Mouse (Mus musculus) left cerebral cortex, adult 8-10 months (tissue): ENCODE data around the gene Trp53rka. TPM values are rescaled to one million over a fixed set of nuclear protein-coding genes. Genes with fewer than 3 reads are reported as not detected.
"Not testable (repeated sequence)": the region's sequence is repeated elsewhere in the genome, so short reads cannot be mapped to it uniquely, and the experiment has no call there.

Experiments
- DNase-seq, 2 experiments: peaks; one replicate each; pipeline ENCODE4 v3.0.0; 2022; ENCODE audit warnings: low spot score in 2 of 2
- total RNA-seq, 4 experiments: library from RNA; stranded (reverse); gene quantifications; 2 replicates each; pipeline ENCODE4 v1.2.4; 2022

The Trp53rka gene
- 10 to 100 TPM; 19.2 to 20.3 (median 20.0) TPM for total RNA-seq

- peak; percentile 72 to 75 for DNase-seq
Observed at GRCm38 (mm10) chr2:165492648-165493553, at the start of gene Trp53rka. Gene Trp53rka, minus strand, starts transcription at chr2:165493324.

- no peak for DNase-seq
Observed at GRCm38 (mm10) chr2:165540975-165541374, 47.9 kb upstream of the Trp53rka start.

- no peak for DNase-seq
Observed at GRCm38 (mm10) chr2:165533789-165534188, 40.7 kb upstream of the Trp53rka start.

GRCm38 (mm10) chr2:165529106-165529505 lies 36.0 kb upstream of the Trp53rka start:
- no peak for DNase-seq

- no peak for DNase-seq
Observed at GRCm38 (mm10) chr2:165525609-165526008, 32.5 kb upstream of the Trp53rka start.

DNA sequence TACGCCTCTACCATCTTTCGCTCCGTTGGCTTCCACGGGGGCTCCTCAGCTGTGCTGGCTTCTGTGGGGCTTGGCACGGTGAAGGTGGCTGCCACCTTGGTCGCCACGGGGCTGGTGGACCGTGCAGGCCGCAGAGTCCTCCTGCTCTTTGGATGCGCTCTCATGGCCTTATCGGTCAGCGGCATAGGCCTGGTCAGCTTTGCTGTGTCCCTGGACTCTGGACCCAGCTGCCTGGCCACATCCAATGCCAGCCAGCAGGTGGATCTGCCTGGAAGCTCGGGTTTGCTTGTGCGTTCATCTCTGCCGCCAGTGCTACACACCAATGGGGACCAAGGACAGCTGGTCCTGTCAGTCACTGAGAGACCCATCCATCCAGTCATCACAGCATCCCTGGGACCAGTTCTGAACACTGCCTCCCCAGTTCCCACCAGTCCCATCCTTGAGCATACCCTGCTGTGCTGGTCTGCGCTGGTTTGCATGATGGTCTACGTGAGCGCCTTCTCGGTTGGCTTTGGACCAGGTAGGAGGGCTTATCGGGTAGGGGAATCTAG lies 22.1 kb upstream of the Trp53rka start:
- no peak for DNase-seq

DNA sequence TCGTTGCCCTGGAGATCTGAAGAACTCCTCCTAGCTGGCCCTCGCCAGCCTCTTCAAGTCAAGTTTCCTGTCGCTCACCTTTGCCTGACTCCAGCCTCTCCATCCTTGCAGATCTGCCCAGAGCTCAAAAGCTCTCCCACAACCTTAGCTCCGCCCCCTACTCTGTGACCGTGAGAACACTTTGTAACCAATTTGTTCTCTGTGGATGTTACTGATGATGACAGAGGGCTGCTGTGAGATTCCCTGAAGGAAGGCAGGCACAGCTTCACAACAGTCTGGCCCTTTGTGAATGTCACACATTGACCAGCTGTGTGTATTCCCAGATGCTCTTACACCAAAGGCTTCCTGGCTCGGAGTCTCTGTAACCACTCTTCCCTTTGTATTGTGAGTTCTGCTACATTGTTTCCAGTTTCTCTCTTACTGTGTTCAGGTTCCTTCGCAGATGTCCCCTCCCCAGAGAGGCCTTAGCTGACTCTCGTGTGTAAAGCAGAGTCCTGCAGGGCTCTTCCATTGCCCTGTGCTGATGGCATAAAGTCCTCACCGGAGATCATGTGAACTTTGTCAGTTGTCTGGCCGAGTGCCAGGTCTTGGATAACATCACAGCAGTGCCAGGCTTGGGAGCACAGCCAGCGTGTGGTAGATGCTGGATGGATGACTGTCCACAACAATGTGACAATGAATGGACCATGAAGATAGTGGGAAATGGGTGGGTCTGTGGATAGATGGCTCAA lies 19.9 kb upstream of the Trp53rka start:
- no peak for DNase-seq

- DNase-seq, result no peak
Observed at GRCm38 (mm10) chr2:165512426-165512825, 19.3 kb upstream of the Trp53rka start.

DNA sequence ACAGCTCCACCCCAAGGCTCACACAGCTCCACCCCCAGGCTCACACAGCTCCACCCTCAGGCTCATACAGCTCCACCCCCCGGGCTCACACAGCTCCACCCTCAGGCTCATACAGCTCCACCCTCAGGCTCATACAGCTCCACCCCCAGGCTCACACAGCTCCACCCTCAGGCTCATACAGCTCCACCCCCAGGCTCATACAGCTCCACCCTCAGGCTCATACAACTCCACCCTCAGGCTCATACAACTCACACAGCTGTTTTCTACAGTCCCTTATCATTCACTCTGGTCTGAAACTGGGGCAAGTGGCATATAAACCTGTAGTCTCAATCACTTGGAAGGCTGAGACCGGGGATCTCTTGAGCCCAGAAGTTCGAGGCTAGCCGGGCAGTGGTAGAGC lies 18.4 kb upstream of the Trp53rka start:
- not testable (repeated sequence) for DNase-seq

GRCm38 (mm10) chr2:165510914-165511458 lies 17.9 kb upstream of the Trp53rka start:
- not testable (repeated sequence) for DNase-seq

DNA sequence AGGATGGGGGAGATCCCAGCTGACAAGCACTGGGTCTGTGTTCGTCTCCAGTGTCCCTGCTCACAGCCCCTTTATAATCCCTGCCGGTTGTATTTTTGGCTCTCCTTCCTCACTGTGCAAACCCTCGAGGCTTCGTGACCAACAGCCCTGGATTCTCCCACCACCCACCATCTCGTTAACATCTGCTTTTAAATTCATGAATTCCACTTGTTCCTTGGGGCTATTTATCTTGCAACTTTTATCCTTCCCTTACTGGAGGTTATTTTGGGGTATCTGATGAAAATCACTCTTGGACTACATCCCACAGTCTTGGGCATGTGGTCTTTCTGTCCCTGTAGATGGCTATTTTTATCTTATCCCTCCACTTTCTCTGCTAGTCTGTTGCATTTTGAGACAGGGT lies 17.3 kb upstream of the Trp53rka start:
- peak in 1 of 2 experiments; percentile 37 for DNase-seq

DNA sequence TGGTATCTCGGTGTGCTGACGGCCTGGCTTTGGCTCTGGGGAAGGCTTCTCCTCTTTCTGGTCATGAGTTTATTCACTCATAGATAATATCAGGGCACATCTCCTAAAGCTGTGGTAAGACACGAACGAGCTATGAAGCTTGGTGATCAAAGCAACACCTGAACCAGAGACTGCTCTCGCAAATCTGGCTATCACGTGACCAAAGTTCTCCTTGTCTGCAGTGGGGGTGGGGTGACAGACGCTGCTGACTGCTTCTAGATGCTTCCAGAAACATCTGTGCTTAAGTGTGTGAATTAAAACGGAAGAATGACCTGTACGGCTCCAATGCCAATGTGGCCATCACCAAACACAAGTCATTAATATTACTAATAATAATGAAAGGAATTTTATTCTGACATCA lies 16.6 kb upstream of the Trp53rka start:
- DNase-seq, result no peak

DNA sequence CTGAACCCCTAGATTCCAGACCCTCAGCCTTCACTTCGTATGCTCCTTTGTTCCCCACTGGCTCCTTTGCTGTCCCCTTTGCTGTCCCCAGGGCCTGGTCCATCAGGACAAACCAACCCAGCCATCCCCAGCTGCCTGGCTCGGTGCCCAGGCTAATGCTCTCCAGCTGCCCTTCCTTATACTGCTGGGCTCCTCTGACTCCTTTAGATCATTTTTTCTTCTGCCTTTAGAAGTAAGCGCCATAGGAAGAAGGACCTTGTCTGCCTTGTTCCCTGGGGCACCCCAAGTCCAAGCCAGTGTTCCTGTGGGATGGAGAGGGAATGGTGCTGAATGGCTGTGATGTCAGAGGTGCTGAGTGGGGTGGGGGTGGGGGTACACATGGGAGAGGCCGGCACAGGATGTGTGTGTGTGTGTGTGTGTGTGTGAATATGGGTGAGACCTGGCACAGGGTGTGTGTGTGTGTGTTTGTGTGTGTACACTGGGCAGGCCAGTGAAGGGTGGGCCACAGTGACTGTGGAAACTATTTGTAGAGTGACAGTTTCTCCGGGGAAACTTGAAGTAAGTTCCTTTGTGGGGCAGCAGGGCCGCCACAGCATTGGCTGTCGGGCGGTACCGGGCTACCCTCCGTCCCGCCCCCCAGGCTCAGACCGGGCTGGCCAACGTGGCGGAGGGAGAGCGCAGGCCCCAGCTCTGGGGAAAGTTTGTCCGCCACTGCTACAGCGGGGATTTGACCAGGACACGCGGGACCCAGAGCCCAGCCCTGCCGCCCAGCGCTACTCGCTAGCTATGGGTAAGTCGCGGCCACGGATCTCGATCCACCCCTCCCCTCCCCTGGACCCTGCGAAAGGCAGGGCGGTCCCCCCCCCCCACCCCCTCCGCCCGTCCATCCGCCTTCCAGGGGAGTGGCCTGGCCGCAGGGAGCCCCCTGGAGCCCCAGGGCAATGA lies 10.4 kb upstream of the Trp53rka start, which contains the start of gene Slc2a10:
Slc2a10 (plus strand) TSS at position 529 of the 945 bp plus-strand sequence.
- DNase-seq, result no peak

GRCm38 (mm10) chr2:165498816-165499215 lies 5.7 kb upstream of the Trp53rka start:
- DNase-seq, result no peak

GRCm38 (mm10) chr2:165497706-165498275 lies 4.7 kb upstream of the Trp53rka start:
- no peak for DNase-seq

DNA sequence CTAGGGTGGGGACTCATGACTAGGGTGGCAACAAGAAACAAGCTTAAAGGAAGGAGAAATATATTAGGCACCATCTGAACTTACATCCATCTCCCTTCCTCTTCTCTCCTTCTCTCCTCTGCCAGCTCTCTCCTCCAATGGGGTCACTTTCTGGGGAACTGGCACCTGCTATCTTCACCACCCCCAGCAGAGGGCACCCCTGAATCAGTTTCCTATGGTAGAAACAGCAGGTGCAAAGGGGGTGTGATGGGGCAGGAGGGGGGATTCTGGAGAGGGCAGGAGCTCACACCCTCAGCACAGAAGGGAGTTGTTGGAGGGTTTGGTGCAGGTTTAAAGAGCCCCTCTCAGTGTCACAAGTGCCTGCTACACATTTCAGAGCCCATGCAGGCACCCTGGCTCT lies 3.1 kb upstream of the Trp53rka start:
- peak in 1 of 2 experiments; percentile 53 for DNase-seq

GRCm38 (mm10) chr2:165494495-165494894 lies 1.4 kb upstream of the Trp53rka start:
- DNase-seq, result no peak

- DNase-seq, result peak; percentile 35 to 66
Observed at GRCm38 (mm10) chr2:165493587-165494210, 575 bp upstream of the Trp53rka start.

DNA sequence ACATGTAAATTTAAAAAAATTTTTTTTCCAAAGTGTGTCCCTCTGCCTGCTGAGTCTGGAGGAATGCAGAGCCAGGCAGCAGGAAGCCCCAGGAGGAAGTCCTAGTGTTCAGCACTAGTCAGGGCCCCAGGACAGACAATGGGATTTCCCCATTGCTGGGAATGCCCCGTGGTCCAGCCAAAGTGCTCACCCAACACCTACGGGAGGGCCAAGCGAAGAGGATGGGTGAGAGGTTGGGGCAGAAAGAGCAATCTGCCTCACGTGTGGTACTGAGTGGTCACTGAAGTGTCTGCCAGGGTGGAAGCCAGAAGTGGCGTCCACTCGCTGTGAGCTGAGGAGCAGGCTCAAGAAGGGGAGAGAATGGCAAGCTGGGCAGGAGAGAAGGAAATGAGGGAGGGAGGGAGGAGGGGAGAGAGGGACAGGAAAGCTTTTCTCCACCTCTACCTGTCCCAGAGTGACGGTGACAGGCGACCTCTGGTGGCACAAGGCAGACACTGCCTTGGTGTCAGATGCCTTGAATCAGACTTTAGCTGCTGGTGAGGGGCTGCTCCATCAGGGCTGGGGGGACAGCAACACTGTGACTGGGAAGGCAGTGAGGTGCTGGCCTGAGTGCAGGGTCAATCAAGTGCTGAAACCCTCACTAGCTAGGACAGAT lies 6.1 kb downstream of the Trp53rka start:
- peak in 1 of 2 experiments; percentile 37 for DNase-seq
